Mouse (Mus musculus) midbrain, embryonic 16.5 days (tissue): ENCODE results near the gene Trim17. TPM values are rescaled to one million over a fixed set of nuclear protein-coding genes. Genes with fewer than 3 reads are reported as not detected.

Experiments used
- ATAC-seq: fragments of 200-750 bp; cut with Nextera tagmentation; 2 replicates; pipeline ENCODE4 v1.8.0; 2017; ENCODE audit warnings: moderate TSS enrichment
- H3K27ac ChIP-seq: fragments of 300-500 bp; sonication (generic); 2 replicates; pipeline ENCODE4 v1.5.1; 2014; ENCODE audit warnings: mild to moderate bottlenecking, low read length, mixed read lengths
- H3K27me3 ChIP-seq: fragments of 300-500 bp; sonication (generic); 2 replicates; pipeline ENCODE4 v1.6.1; 2014; ENCODE audit warnings: low read depth, low read length, mixed read lengths; ENCODE audit not compliant: control insufficient read depth, insufficient read depth
- H3K36me3 ChIP-seq: fragments of 300-500 bp; sonication (generic); 2 replicates; pipeline ENCODE4 v1.6.1; 2014; ENCODE audit warnings: mild to moderate bottlenecking, low read length, moderate library complexity, mixed read lengths; ENCODE audit not compliant: control insufficient read depth, insufficient read depth
- H3K4me1 ChIP-seq: fragments of 300-500 bp; sonication (generic); 2 replicates; pipeline ENCODE4 v1.6.1; 2014; ENCODE audit warnings: mild to moderate bottlenecking, low read length, mixed read lengths; ENCODE audit not compliant: control insufficient read depth, insufficient read depth
- H3K4me2 ChIP-seq: fragments of 300-500 bp; sonication (generic); 2 replicates; pipeline ENCODE4 v1.6.1; 2014; ENCODE audit warnings: mild to moderate bottlenecking, low read length, mixed read lengths
- H3K4me3 ChIP-seq: fragments of 300-500 bp; sonication (generic); 2 replicates; pipeline ENCODE4 v1.5.1; 2014; ENCODE audit warnings: low read depth, mild to moderate bottlenecking, low read length, moderate library complexity, mixed read lengths
- H3K9ac ChIP-seq: fragments of 300-500 bp; sonication (generic); 2 replicates; pipeline ENCODE4 v1.6.1; 2014; ENCODE audit warnings: low read depth, low read length, mixed read lengths
- H3K9me3 ChIP-seq: fragments of 300-500 bp; sonication (generic); replicated peaks from 2 replicates; pipeline ENCODE4 v1.6.1; 2014; ENCODE audit warnings: mild to moderate bottlenecking, low read length, mixed read lengths; ENCODE audit not compliant: control insufficient read depth, poor library complexity, severe bottlenecking
- WGBS: fragments of 180-500 bp; shearing (Covaris S2); extraction: QIAGEN DNeasy Blood & Tissue Kit; methylation state at CpG from one replicate; pipeline ENCODE4 v1.1.7; 2014; 5-methylcytosine and 5-hydroxymethylcytosine counted together
- polyA plus RNA-seq: library from polyadenylated mRNA; unstranded; fragments of >200 nt; fragmentation: Nextera tagmentation; extraction: Ambion mirVana; gene quantifications from 2 replicates; pipeline ENCODE4 v1.2.1, GENCODE M21; 2015

The Trim17 gene
- polyA plus RNA-seq, 1 experiment from 2014 or later = 2.1 TPM

DNA sequence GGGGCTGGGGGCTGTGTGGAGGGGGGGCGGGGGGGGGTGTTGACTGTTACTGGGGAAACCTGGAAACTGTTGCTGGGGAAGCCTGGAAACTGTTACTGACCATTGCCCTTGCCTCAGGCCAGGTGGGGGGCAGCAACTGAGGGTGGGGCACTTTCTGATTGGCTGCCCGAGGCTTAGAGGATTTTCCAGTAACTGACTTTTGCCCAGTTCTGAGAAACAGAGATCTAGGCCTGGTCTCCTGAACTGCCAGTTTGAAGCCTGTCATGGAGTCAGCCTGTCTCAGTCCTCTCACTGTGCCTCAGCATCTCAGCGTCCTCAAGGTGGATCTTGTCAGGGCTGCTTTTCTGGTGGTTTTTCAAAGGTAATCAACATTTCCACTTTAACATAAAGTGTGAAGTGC, 19.9 kb downstream of the Trim17 start:
- no peak overlapping the region for H3K27ac ChIP-seq
- WGBS = 88% methylated on average over 3 of the region's 3 CpGs
- H3K4me3 ChIP-seq = no peak overlapping the region
- ATAC-seq = no peak
- H3K36me3 ChIP-seq = peaks cover 3% of the 10 kb centered on the region; the same call in 1 of the 2 replicates
- H3K4me1 ChIP-seq = peaks cover 23% of the 10 kb centered on the region
- no peak overlapping the region for H3K9ac ChIP-seq
- no peak overlapping the region for H3K4me2 ChIP-seq
- no peaks in the 10 kb centered on the region for H3K27me3 ChIP-seq
- no peaks in the 10 kb centered on the region for H3K9me3 ChIP-seq

DNA sequence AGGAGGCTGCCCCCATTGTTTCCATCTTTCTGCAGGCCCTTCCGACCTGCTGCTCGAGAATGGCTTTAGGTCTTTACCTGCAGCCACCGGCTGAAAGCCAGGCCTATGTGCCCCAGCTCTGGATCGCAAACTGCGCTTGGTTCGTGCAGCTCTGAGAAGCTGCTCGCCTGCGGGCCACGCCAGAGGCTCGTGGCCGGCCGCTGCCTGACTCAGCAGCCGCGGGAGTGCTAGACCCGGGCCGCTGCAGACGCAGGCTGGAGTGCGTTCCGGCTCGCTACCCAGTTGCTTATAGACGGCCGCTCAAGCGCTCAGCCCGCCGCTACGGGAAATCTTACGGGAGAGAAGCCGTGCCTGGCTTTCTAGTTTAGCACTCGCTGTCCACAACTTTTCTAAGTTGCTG, 22.7 kb downstream of the Trim17 start:
- H3K4me1 ChIP-seq = peaks cover 48% of the 10 kb centered on the region
- no peak overlapping the region for H3K27ac ChIP-seq
- no peaks in the 10 kb centered on the region for H3K27me3 ChIP-seq
- peaks cover 4% of the 10 kb centered on the region; the same call in 1 of the 2 replicates for H3K36me3 ChIP-seq
- peak overlapping the region; percentile 92 for H3K9ac ChIP-seq
- ATAC-seq = no peak
- H3K9me3 ChIP-seq = no peaks in the 10 kb centered on the region
- under 1% methylated on average over 29 of the region's 29 CpGs for WGBS
- peak overlapping the region; percentile 97 for H3K4me3 ChIP-seq
- peak overlapping the region; percentile 98 for H3K4me2 ChIP-seq

DNA sequence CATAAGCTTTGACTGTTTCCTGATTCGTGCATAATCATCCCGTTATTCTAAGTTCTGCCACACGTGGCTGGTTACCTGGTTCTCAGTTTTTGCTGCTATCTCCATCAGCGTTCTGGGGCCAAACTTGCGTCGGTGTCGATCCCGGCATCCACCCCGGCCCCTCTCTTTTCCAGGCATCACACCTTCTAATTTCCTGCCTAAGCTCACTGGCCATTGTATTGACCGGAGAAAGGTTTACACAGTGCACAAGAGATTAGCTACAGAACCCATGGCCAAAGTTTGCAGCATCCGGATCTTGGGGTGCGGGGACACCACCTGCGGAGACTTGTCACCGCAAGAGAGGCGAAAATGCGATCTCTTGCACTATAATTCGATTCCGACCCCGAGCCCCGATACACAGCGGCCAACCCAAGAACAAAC, 23.1 kb downstream of the Trim17 start:
- Histone ChIP-seq H3K36me3 (peaks cover 6% of the 10 kb centered on the region; the same call in 1 of the 2 replicates), H3K4me3 (peak overlapping the region; percentile 97), H3K27ac (peak overlapping the region; percentile 66), H3K9ac (peak overlapping the region; percentile 92), H3K27me3 (no peaks in the 10 kb centered on the region), H3K4me1 (peaks cover 49% of the 10 kb centered on the region), H3K9me3 (no peaks in the 10 kb centered on the region), H3K4me2 (peak overlapping the region; percentile 98)
- WGBS = under 1% methylated on average over 21 of the region's 21 CpGs
- peak; percentile 49 for ATAC-seq

DNA sequence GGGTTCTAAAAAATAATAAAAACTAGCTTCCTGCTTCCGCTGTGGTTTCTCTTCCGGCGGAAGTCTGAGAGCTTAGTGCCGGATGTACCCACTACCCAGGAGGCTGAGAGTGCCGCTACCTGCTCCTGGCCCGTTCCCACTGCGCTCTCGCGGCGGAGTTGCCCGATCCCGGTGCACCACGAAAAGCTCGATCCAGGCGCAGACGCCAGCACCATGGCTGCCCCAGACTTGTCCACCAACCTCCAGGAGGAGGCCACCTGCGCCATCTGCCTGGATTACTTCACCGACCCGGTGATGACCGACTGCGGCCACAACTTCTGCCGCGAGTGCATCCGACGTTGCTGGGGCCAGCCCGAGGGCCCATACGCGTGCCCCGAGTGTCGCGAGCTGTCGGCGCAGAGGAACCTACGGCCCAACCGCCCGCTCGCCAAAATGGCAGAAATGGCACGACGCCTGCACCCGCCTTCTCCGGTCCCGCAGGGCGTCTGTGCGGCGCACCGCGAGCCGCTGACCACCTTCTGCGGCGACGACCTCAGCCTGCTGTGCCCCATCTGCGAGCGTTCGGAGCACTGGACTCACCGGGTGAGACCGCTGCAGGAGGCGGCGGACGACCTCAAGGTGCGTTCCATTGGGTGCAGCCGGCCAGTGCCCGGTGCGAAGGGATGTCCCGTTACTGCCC, 23.7 kb downstream of the Trim17 start, which contains the start of gene Trim11:
TSS of gene Trim11 (plus strand) at position 67 of the 679 bp plus-strand sequence.
- Histone ChIP-seq H3K27me3 (no peaks in the 10 kb centered on the region), H3K36me3 (peaks cover 11% of the 10 kb centered on the region), H3K9ac (peak within 1 kb of the TSS; percentile 92), H3K9me3 (no peaks in the 10 kb centered on the region), H3K27ac (peak within 1 kb of the TSS; percentile 66), H3K4me3 (peak within 1 kb of the TSS; percentile 97), H3K4me1 (peaks cover 49% of the 10 kb centered on the region), H3K4me2 (peak within 1 kb of the TSS; percentile 98)
- under 1% methylated on average over 64 of the region's 64 CpGs for WGBS
- ATAC-seq = peak; percentile 88

GRCm38 (mm10) chr11:58978706-58979030, 24.2 kb downstream of the Trim17 start:
- 5% methylated on average over 5 of the region's 5 CpGs for WGBS
- peaks cover 49% of the 10 kb centered on the region for H3K4me1 ChIP-seq
- H3K9me3 ChIP-seq = no peaks in the 10 kb centered on the region
- H3K36me3 ChIP-seq = peaks cover 12% of the 10 kb centered on the region
- H3K4me2 ChIP-seq = peak overlapping the region; percentile 98
- ATAC-seq = no peak; the same call in 1 of the 2 replicates
- peak overlapping the region; percentile 97 for H3K4me3 ChIP-seq
- no peak overlapping the region for H3K27ac ChIP-seq
- H3K27me3 ChIP-seq = no peaks in the 10 kb centered on the region
- peak overlapping the region; percentile 92 for H3K9ac ChIP-seq

GRCm38 (mm10) chr11:58979183-58979582, 24.7 kb downstream of the Trim17 start:
- ATAC-seq = no peak
- Histone ChIP-seq H3K4me2 (peak overlapping the region; percentile 98), H3K36me3 (peaks cover 15% of the 10 kb centered on the region), H3K27me3 (no peaks in the 10 kb centered on the region), H3K9me3 (no peaks in the 10 kb centered on the region), H3K4me1 (peaks cover 49% of the 10 kb centered on the region), H3K4me3 (peak overlapping the region; percentile 97), H3K9ac (peak overlapping the region; percentile 13; the same call in 1 of the 2 replicates), H3K27ac (no peak overlapping the region)
- WGBS = 81% methylated on average over 3 of the region's 3 CpGs

GRCm38 (mm10) chr11:58979661-58980060, 25.2 kb downstream of the Trim17 start:
- ATAC-seq = no peak
- Histone ChIP-seq H3K9me3 (no peaks in the 10 kb centered on the region), H3K36me3 (peaks cover 12% of the 10 kb centered on the region), H3K4me3 (peak overlapping the region; percentile 97), H3K4me1 (peaks cover 49% of the 10 kb centered on the region), H3K9ac (peak overlapping the region; percentile 13; the same call in 1 of the 2 replicates), H3K4me2 (peak overlapping the region; percentile 98), H3K27ac (no peak overlapping the region), H3K27me3 (no peaks in the 10 kb centered on the region)
- WGBS = 79% methylated on average over 7 of the region's 7 CpGs

DNA sequence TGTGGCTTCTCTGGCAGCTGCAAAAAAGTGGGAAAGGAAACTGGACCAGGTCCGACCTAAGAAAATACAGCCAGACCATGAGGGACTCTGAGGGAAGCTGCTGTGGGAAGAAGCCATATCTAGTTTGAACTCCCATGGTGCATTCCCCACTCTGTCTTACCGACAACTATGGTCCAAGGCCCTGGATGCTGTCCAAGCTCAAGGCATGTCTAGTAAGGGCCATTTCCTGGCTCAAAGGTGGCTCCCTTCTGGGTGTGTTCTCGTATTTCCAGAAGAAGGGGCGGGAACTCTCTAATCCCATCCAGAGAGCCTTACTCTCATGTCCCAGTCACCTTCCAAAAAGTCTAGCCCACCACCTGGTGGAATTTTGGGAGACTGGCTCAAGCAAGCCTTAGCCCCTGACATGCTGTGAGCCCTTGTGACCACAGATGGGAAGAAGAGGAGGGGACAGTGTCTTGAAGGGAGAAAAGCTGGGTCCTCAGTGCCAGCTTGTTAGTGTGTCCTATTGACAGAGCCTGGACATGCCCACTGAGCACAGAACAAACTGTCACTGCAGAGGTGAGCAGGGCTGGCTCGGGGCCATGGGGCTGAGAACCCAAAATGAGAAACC, 26.0 kb downstream of the Trim17 start:
- H3K27ac ChIP-seq = no peak overlapping the region
- WGBS = 67% methylated on average over 5 of the region's 5 CpGs
- peaks cover 20% of the 10 kb centered on the region for H3K36me3 ChIP-seq
- H3K4me3 ChIP-seq = no peak overlapping the region
- H3K9me3 ChIP-seq = no peaks in the 10 kb centered on the region
- H3K9ac ChIP-seq = peak overlapping the region; percentile 26; the same call in 1 of the 2 replicates
- ATAC-seq = no peak
- H3K4me2 ChIP-seq = no peak overlapping the region; the same call in 1 of the 2 replicates
- H3K4me1 ChIP-seq = peaks cover 45% of the 10 kb centered on the region
- no peaks in the 10 kb centered on the region for H3K27me3 ChIP-seq
